Mouse (Mus musculus): ENCODE measurements around the gene Pi4k2a. TPM values are rescaled to one million over a fixed set of nuclear protein-coding genes. Genes with fewer than 3 reads are reported as not detected.

The Pi4k2a gene
- polyA plus RNA-seq, 1 experiment from 2014 or later, result 29.6 TPM

Other genes with a start within 250 kb of the Pi4k2a start
- gene Frat2, start 242.3 kb upstream of the Pi4k2a start, polyA plus RNA-seq (2015; fragmentation: Nextera tagmentation; extraction: Ambion mirVana), result 2.8 and 3.1 TPM in 2 replicates
- 17.4 and 19.6 TPM in 2 replicates for gene Rrp12, start 194.3 kb upstream of the Pi4k2a start, polyA plus RNA-seq (2015; fragmentation: Nextera tagmentation; extraction: Ambion mirVana)
- 559 and 595 TPM in 2 replicates for gene Pgam1, start 178.5 kb upstream of the Pi4k2a start, polyA plus RNA-seq (2015; fragmentation: Nextera tagmentation; extraction: Ambion mirVana)
- gene Exosc1, start 157.0 kb upstream of the Pi4k2a start, polyA plus RNA-seq (2015; fragmentation: Nextera tagmentation; extraction: Ambion mirVana), result 82.5 and 86.4 TPM in 2 replicates
- 98.7 and 99.3 TPM in 2 replicates for gene Zdhhc16, start 157.0 kb upstream of the Pi4k2a start, polyA plus RNA-seq (2015; fragmentation: Nextera tagmentation; extraction: Ambion mirVana)
- gene Mms19, start 109.3 kb upstream of the Pi4k2a start, polyA plus RNA-seq (2015; fragmentation: Nextera tagmentation; extraction: Ambion mirVana), result 40.1 and 43.9 TPM in 2 replicates
- 23.4 and 23.8 TPM in 2 replicates for gene Ubtd1, start 108.7 kb upstream of the Pi4k2a start, polyA plus RNA-seq (2015; fragmentation: Nextera tagmentation; extraction: Ambion mirVana)
- 0.22 and 0.57 TPM in 2 replicates for gene Ankrd2, start 54.5 kb upstream of the Pi4k2a start, polyA plus RNA-seq (2015; fragmentation: Nextera tagmentation; extraction: Ambion mirVana)
- gene Hoga1, start 44.9 kb upstream of the Pi4k2a start, polyA plus RNA-seq (2015; fragmentation: Nextera tagmentation; extraction: Ambion mirVana), result 1.6 and 1.7 TPM in 2 replicates
- 0.17 TPM in 1 of 2 replicates, not detected in the other for gene 4933411K16Rik, start 38.2 kb upstream of the Pi4k2a start, polyA plus RNA-seq (2015; fragmentation: Nextera tagmentation; extraction: Ambion mirVana)
- gene Morn4, start 4.1 kb upstream of the Pi4k2a start, polyA plus RNA-seq (2015; fragmentation: Nextera tagmentation; extraction: Ambion mirVana), result 32.1 and 34.5 TPM in 2 replicates
- 28.7 and 33.6 TPM in 2 replicates for gene Avpi1, start 38.6 kb downstream of the Pi4k2a start, polyA plus RNA-seq (2015; fragmentation: Nextera tagmentation; extraction: Ambion mirVana)
- gene Marveld1, start 56.9 kb downstream of the Pi4k2a start, polyA plus RNA-seq (2015; fragmentation: Nextera tagmentation; extraction: Ambion mirVana), result 11.5 and 11.6 TPM in 2 replicates
- 27.9 and 29.3 TPM in 2 replicates for gene Zfyve27, start 73.5 kb downstream of the Pi4k2a start, polyA plus RNA-seq (2015; fragmentation: Nextera tagmentation; extraction: Ambion mirVana)
- 1.8 and 2.4 TPM in 2 replicates for gene Sfrp5, start 111.8 kb downstream of the Pi4k2a start, polyA plus RNA-seq (2015; fragmentation: Nextera tagmentation; extraction: Ambion mirVana)
- gene Golga7b, start 157.1 kb downstream of the Pi4k2a start, polyA plus RNA-seq (2015; fragmentation: Nextera tagmentation; extraction: Ambion mirVana), result 0.05 and 0.23 TPM in 2 replicates